Mouse (Mus musculus) liver, postnatal 0 days (tissue): Measurements from ENCODE around the gene Adgrb3. TPM values are rescaled to one million over a fixed set of nuclear protein-coding genes. Genes with fewer than 3 reads are reported as not detected.
"Not testable (repeated sequence)": the region's sequence is repeated elsewhere in the genome, so short reads cannot be mapped to it uniquely, and the experiment has no call there.

Experiments used
- ATAC-seq: fragments of 200-750 bp; cut with Nextera tagmentation; 2 replicates; pipeline ENCODE4 v1.8.0; 2017; ENCODE audit warnings: mild to moderate bottlenecking, moderate library complexity
- DNase-seq: peaks from one replicate; pipeline ENCODE4 v3.0.0-alpha.2; 2016
- H3K27ac ChIP-seq: fragments of 300-500 bp; sonication (generic); 2 replicates; pipeline ENCODE4 v1.5.1; 2014; ENCODE audit warnings: antibody characterized with exemption, moderate library complexity, mild to moderate bottlenecking, low read depth
- H3K27me3 ChIP-seq: fragments of 300-500 bp; sonication (generic); 2 replicates; pipeline ENCODE4 v1.6.1; 2014; ENCODE audit warnings: low read length, control low read depth, mixed read lengths; ENCODE audit not compliant: insufficient read depth
- H3K36me3 ChIP-seq: fragments of 300-500 bp; sonication (generic); replicated peaks from 2 replicates; pipeline ENCODE4 v1.6.1; 2014; ENCODE audit warnings: mild to moderate bottlenecking, control low read depth, low read length, moderate library complexity, mixed read lengths; ENCODE audit not compliant: insufficient read depth
- H3K4me1 ChIP-seq: fragments of 300-500 bp; sonication (generic); 2 replicates; pipeline ENCODE4 v1.6.1; 2014; ENCODE audit warnings: antibody characterized with exemption, mild to moderate bottlenecking, control low read depth; ENCODE audit not compliant: insufficient read depth
- H3K4me2 ChIP-seq: fragments of 300-500 bp; sonication (generic); 2 replicates; pipeline ENCODE4 v1.6.1; 2014; ENCODE audit warnings: low read depth, mild to moderate bottlenecking, low read length, moderate library complexity, mixed read lengths
- H3K4me3 ChIP-seq: fragments of 300-500 bp; sonication (generic); 2 replicates; pipeline ENCODE4 v1.5.1; 2014; ENCODE audit warnings: low read depth, low read length
- H3K9ac ChIP-seq: fragments of 300-500 bp; sonication (generic); replicated peaks from 2 replicates; pipeline ENCODE4 v1.6.1; 2014; ENCODE audit warnings: mild to moderate bottlenecking, moderate library complexity
- H3K9me3 ChIP-seq: fragments of 300-500 bp; sonication (generic); 2 replicates; pipeline ENCODE4 v1.6.1; 2016; ENCODE audit warnings: mild to moderate bottlenecking, control low read depth, low read length, mixed read lengths
- CTCF ChIP-seq: sonication (generic); IDR thresholded peaks from 2 replicates; pipeline ENCODE4 v1.5.1; 2016; ENCODE audit warnings: antibody characterized with exemption, low read depth
- EP300 ChIP-seq: IDR thresholded peaks from 2 replicates; pipeline ENCODE4 v1.6.1; 2016; ENCODE audit warnings: antibody characterized with exemption, low read depth, mild to moderate bottlenecking
- WGBS: fragments of 180-500 bp; shearing (Covaris S2); extraction: QIAGEN DNeasy Blood & Tissue Kit; methylation state at CpG from one replicate; pipeline ENCODE4 v1.1.7; 2014; ENCODE audit not compliant: insufficient replicate concordance; 5-methylcytosine and 5-hydroxymethylcytosine counted together
- polyA plus RNA-seq: library from polyadenylated mRNA; unstranded; fragments of >200 nt; fragmentation: Nextera tagmentation; extraction: Ambion mirVana; gene quantifications from 2 replicates; pipeline ENCODE4 v1.2.1, GENCODE M21; 2015

Adgrb3 gene
- polyA plus RNA-seq, 1 experiment from 2014 or later = not detected

- ATAC-seq (no peak), DNase-seq (no peak)
- TF ChIP-seq CTCF = no peak
- no peak for TF ChIP-seq EP300
- Histone ChIP-seq H3K4me1 (no peaks in the 10 kb centered on the region), H3K27me3 (no peaks in the 10 kb centered on the region), H3K36me3 (no peaks in the 10 kb centered on the region), H3K4me3 (no peak overlapping the region), H3K4me2 (no peak overlapping the region), H3K9me3 (no peaks in the 10 kb centered on the region; the same call in 1 of the 2 replicates), H3K27ac (no peak overlapping the region), H3K9ac (no peak overlapping the region)
- 61% methylated on average over 8 of the region's 8 CpGs for WGBS
These were observed 796.1 kb downstream of the Adgrb3 start for GRCm38 (mm10) chr1:25033155-25034095.

DNA sequence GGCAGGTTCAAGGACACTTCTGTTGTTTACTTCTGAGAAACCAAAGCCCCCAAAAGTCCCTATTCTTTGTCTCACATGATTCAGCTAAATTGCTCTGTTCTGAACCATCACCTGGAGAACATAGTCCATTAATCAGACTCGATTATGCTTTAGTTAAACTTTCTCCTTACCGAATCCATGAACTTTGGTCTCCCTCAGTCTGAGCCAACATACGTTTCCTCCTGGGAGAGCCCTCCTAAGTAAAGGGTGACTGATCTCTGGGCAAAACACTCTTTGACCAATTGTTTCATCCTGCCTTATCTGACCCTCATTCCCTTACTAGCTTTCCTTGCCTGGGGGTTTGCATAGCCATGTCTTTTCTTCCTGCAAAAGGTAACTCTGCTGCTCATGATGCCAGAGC lies 806.4 kb downstream of the Adgrb3 start:
- no peak overlapping the region for H3K4me2 ChIP-seq
- no peaks in the 10 kb centered on the region for H3K4me1 ChIP-seq
- no peak overlapping the region for H3K9ac ChIP-seq
- H3K9me3 ChIP-seq = no peaks in the 10 kb centered on the region
- ATAC-seq (no peak), DNase-seq (no peak)
- no peak overlapping the region for H3K27ac ChIP-seq
- TF ChIP-seq CTCF = no peak
- TF ChIP-seq EP300 = no peak
- no peaks in the 10 kb centered on the region for H3K27me3 ChIP-seq
- WGBS = 66% methylated on average over 3 of the region's 3 CpGs
- H3K36me3 ChIP-seq = no peaks in the 10 kb centered on the region
- no peak overlapping the region for H3K4me3 ChIP-seq

DNA sequence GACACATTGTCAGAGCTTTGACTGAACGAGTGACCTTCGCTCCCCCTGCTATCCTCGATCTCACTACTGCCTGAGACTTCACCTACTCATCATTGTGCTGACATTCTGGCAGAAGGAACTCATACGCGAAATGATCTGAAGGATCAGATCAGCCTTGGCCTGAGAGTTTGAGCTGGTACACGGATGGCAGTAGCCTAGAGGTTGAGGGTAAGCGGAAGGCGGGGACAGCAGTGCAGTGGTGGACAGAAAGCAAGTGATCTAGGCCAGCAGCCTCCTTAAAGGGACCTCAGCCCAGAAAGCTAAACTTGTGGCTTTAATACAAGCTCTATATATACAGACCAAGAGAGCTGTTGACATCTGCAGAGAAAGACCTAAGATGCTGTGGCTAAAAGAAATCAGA lies 811.7 kb downstream of the Adgrb3 start:
- H3K9me3 ChIP-seq, H3K4me3 ChIP-seq, H3K4me1 ChIP-seq, H3K27ac ChIP-seq, DNase-seq, H3K27me3 ChIP-seq, ATAC-seq, H3K4me2 ChIP-seq, H3K9ac ChIP-seq, H3K36me3 ChIP-seq: not testable (repeated sequence)
- WGBS = 83% methylated on average over 5 of the region's 8 CpGs
